Mouse (Mus musculus) hindbrain, embryonic 10.5 days (tissue): Measurements from ENCODE around the gene Ccr7. TPM values are rescaled to one million over a fixed set of nuclear protein-coding genes. Genes with fewer than 3 reads are reported as not detected.

ENCODE experiments used
- DNase-seq: peaks from one replicate; pipeline ENCODE4 v3.0.0-alpha.2; 2017; ENCODE audit warnings: low spot score
- H3K27ac ChIP-seq: fragments of 300-500 bp; sonication (generic); 2 replicates; pipeline ENCODE4 v1.5.1; 2016; ENCODE audit warnings: mild to moderate bottlenecking, moderate library complexity
- H3K27me3 ChIP-seq: fragments of 300-500 bp; sonication (generic); 2 replicates; pipeline ENCODE4 v1.6.1; 2016; ENCODE audit warnings: mild to moderate bottlenecking; ENCODE audit not compliant: poor library complexity, insufficient read depth, severe bottlenecking
- H3K36me3 ChIP-seq: fragments of 300-500 bp; sonication (generic); 2 replicates; pipeline ENCODE4 v1.6.1; 2016; ENCODE audit warnings: mild to moderate bottlenecking, moderate library complexity
- H3K4me1 ChIP-seq: fragments of 300-500 bp; sonication (generic); replicated peaks from 2 replicates; pipeline ENCODE4 v1.6.1; 2016; ENCODE audit warnings: mild to moderate bottlenecking
- H3K4me3 ChIP-seq: fragments of 300-500 bp; sonication (generic); 2 replicates; pipeline ENCODE4 v1.5.1; 2016; ENCODE audit warnings: mild to moderate bottlenecking, moderate library complexity
- H3K9me3 ChIP-seq: fragments of 300-500 bp; sonication (generic); 2 replicates; pipeline ENCODE4 v1.6.1; 2016; ENCODE audit warnings: mild to moderate bottlenecking, moderate library complexity
- WGBS: fragments of 180-500 bp; shearing (Covaris S2); methylation state at CpG from one replicate; pipeline ENCODE4 v1.1.7; 2016; 5-methylcytosine and 5-hydroxymethylcytosine counted together
- polyA plus RNA-seq: library from polyadenylated mRNA; unstranded; fragments of >200 nt; fragmentation: Nextera tagmentation; extraction: Ambion mirVana; gene quantifications from 2 replicates; pipeline ENCODE4 v1.2.1, GENCODE M21; 2016

Gene Ccr7
- polyA plus RNA-seq, 1 experiment from 2014 or later: 0.25 TPM

- WGBS: 92% methylated on average over 2 of the region's 2 CpGs
- DNase-seq: no peak
Observed at GRCm38 (mm10) chr11:99169438-99169837, 14.6 kb upstream of the Ccr7 start.

GRCm38 (mm10) chr11:99168030-99168474, 13.2 kb upstream of the Ccr7 start:
- no peaks in the 10 kb centered on the region for H3K27me3 ChIP-seq
- no peak for DNase-seq
- H3K36me3 ChIP-seq: no peaks in the 10 kb centered on the region
- no peak overlapping the region for H3K4me3 ChIP-seq
- H3K9me3 ChIP-seq: no peaks in the 10 kb centered on the region
- 61% methylated on average over 12 of the region's 12 CpGs for WGBS
- H3K4me1 ChIP-seq: peaks cover 10% of the 10 kb centered on the region; the same call in 1 of the 2 replicates
- H3K27ac ChIP-seq: no peak overlapping the region

More at GRCm38 (mm10) chr11:99169438-99169837, 14.6 kb upstream of the Ccr7 start:
- Histone ChIP-seq H3K4me3 (no peak overlapping the region), H3K27ac (no peak overlapping the region), H3K9me3 (no peaks in the 10 kb centered on the region), H3K4me1 (peaks cover 10% of the 10 kb centered on the region; the same call in 1 of the 2 replicates), H3K27me3 (no peaks in the 10 kb centered on the region), H3K36me3 (no peaks in the 10 kb centered on the region)

GRCm38 (mm10) chr11:99167576-99167975, 12.7 kb upstream of the Ccr7 start:
- DNase-seq: no peak
- H3K27me3 ChIP-seq: no peaks in the 10 kb centered on the region
- H3K4me1 ChIP-seq: peaks cover 10% of the 10 kb centered on the region; the same call in 1 of the 2 replicates
- no peak overlapping the region for H3K4me3 ChIP-seq
- H3K27ac ChIP-seq: no peak overlapping the region
- no peaks in the 10 kb centered on the region for H3K9me3 ChIP-seq
- WGBS: 94% methylated on average over 7 of the region's 7 CpGs
- no peaks in the 10 kb centered on the region for H3K36me3 ChIP-seq

GRCm38 (mm10) chr11:99166241-99166640, 11.4 kb upstream of the Ccr7 start:
- Histone ChIP-seq H3K4me1 (peaks cover 13% of the 10 kb centered on the region; the same call in 1 of the 2 replicates), H3K27ac (no peak overlapping the region), H3K4me3 (no peak overlapping the region), H3K36me3 (no peaks in the 10 kb centered on the region), H3K27me3 (no peaks in the 10 kb centered on the region), H3K9me3 (no peaks in the 10 kb centered on the region)
- no peak for DNase-seq
- WGBS: 94% methylated on average over 7 of the region's 7 CpGs

- H3K4me3 ChIP-seq: no peak overlapping the region
- no peak for DNase-seq
- no peaks in the 10 kb centered on the region for H3K9me3 ChIP-seq
- peaks cover 13% of the 10 kb centered on the region for H3K4me1 ChIP-seq
- no peaks in the 10 kb centered on the region for H3K27me3 ChIP-seq
- H3K36me3 ChIP-seq: no peaks in the 10 kb centered on the region
- WGBS: 77% methylated on average over 11 of the region's 11 CpGs
- H3K27ac ChIP-seq: no peak overlapping the region
Observed at GRCm38 (mm10) chr11:99165031-99165752, 10.3 kb upstream of the Ccr7 start.

GRCm38 (mm10) chr11:99162972-99163686, 8.3 kb upstream of the Ccr7 start:
- Histone ChIP-seq H3K27ac (no peak overlapping the region), H3K4me3 (no peak overlapping the region), H3K36me3 (no peaks in the 10 kb centered on the region), H3K27me3 (no peaks in the 10 kb centered on the region), H3K4me1 (peaks cover 5% of the 10 kb centered on the region), H3K9me3 (no peaks in the 10 kb centered on the region)
- WGBS: 78% methylated on average over 10 of the region's 10 CpGs
- DNase-seq: no peak

GRCm38 (mm10) chr11:99161648-99162047, 6.8 kb upstream of the Ccr7 start:
- H3K4me3 ChIP-seq: no peak overlapping the region
- H3K4me1 ChIP-seq: peaks cover 3% of the 10 kb centered on the region
- no peaks in the 10 kb centered on the region for H3K36me3 ChIP-seq
- no peak for DNase-seq
- H3K27ac ChIP-seq: no peak overlapping the region
- H3K27me3 ChIP-seq: no peaks in the 10 kb centered on the region
- H3K9me3 ChIP-seq: no peaks in the 10 kb centered on the region
- 53% methylated on average over 5 of the region's 5 CpGs for WGBS

GRCm38 (mm10) chr11:99160228-99160627, 5.4 kb upstream of the Ccr7 start:
- no peaks in the 10 kb centered on the region for H3K9me3 ChIP-seq
- no peaks in the 10 kb centered on the region for H3K36me3 ChIP-seq
- no peak for DNase-seq
- H3K27ac ChIP-seq: no peak overlapping the region
- no peaks in the 10 kb centered on the region for H3K27me3 ChIP-seq
- WGBS: 89% methylated on average over 6 of the region's 6 CpGs
- H3K4me3 ChIP-seq: no peak overlapping the region
- peaks cover 3% of the 10 kb centered on the region for H3K4me1 ChIP-seq

GRCm38 (mm10) chr11:99155817-99156216, 940 bp upstream of the Ccr7 start:
- Histone ChIP-seq H3K27ac (no peak overlapping the region), H3K36me3 (no peaks in the 10 kb centered on the region), H3K4me3 (no peak overlapping the region), H3K9me3 (no peaks in the 10 kb centered on the region), H3K4me1 (peaks cover 6% of the 10 kb centered on the region), H3K27me3 (peaks cover 12% of the 10 kb centered on the region)
- no peak for DNase-seq
- WGBS: 89% methylated on average over 9 of the region's 9 CpGs

- 84% methylated on average over 7 of the region's 7 CpGs for WGBS
Observed at GRCm38 (mm10) chr11:99153767-99154753, 817 bp downstream of the Ccr7 start.

GRCm38 (mm10) chr11:99152323-99153144, 2.3 kb downstream of the Ccr7 start:
- Histone ChIP-seq H3K27me3 (peaks cover 15% of the 10 kb centered on the region), H3K4me3 (no peak overlapping the region), H3K27ac (no peak overlapping the region), H3K36me3 (no peaks in the 10 kb centered on the region), H3K4me1 (peaks cover 30% of the 10 kb centered on the region), H3K9me3 (no peaks in the 10 kb centered on the region)
- WGBS: 86% methylated on average over 7 of the region's 7 CpGs
- DNase-seq: no peak

More at GRCm38 (mm10) chr11:99153767-99154753, 817 bp downstream of the Ccr7 start:
- H3K27ac ChIP-seq: no peak overlapping the region
- peaks cover 15% of the 10 kb centered on the region for H3K27me3 ChIP-seq
- no peaks in the 10 kb centered on the region for H3K9me3 ChIP-seq
- peaks cover 15% of the 10 kb centered on the region for H3K4me1 ChIP-seq
- H3K36me3 ChIP-seq: no peaks in the 10 kb centered on the region
- no peak overlapping the region for H3K4me3 ChIP-seq
- DNase-seq: no peak
